Mouse (Mus musculus) forebrain, embryonic 12.5 days (tissue): ENCODE measurements around the gene Sfmbt2. TPM values are rescaled to one million over a fixed set of nuclear protein-coding genes. Genes with fewer than 3 reads are reported as not detected.

ENCODE experiments used
- ATAC-seq: fragments of 200-750 bp; cut with Nextera tagmentation; 2 replicates; pipeline ENCODE4 v1.8.0; 2017; ENCODE audit warnings: moderate TSS enrichment; ENCODE audit not compliant: low FRiP score
- H3K27ac ChIP-seq: fragments of 300-500 bp; sonication (generic); 2 replicates; pipeline ENCODE4 v1.5.1; 2016; ENCODE audit warnings: mild to moderate bottlenecking
- H3K27me3 ChIP-seq: fragments of 300-500 bp; sonication (generic); 2 replicates; pipeline ENCODE4 v1.6.1; 2016; ENCODE audit warnings: mild to moderate bottlenecking
- H3K36me3 ChIP-seq: fragments of 300-500 bp; sonication (generic); replicated peaks from 2 replicates; pipeline ENCODE4 v1.6.1; 2016; ENCODE audit warnings: mild to moderate bottlenecking
- H3K4me1 ChIP-seq: fragments of 300-500 bp; sonication (generic); 2 replicates; pipeline ENCODE4 v1.6.1; 2016
- H3K4me2 ChIP-seq: fragments of 300-500 bp; sonication (generic); 2 replicates; pipeline ENCODE4 v1.6.1; 2016; ENCODE audit warnings: mild to moderate bottlenecking, moderate library complexity
- H3K4me3 ChIP-seq: fragments of 300-500 bp; sonication (generic); replicated peaks from 2 replicates; pipeline ENCODE4 v1.5.1; 2016; ENCODE audit warnings: mild to moderate bottlenecking
- H3K9ac ChIP-seq: fragments of 300-500 bp; sonication (generic); 2 replicates; pipeline ENCODE4 v1.6.1; 2016; ENCODE audit warnings: mild to moderate bottlenecking
- H3K9me3 ChIP-seq: fragments of 300-500 bp; sonication (generic); 2 replicates; pipeline ENCODE4 v1.6.1; 2016
- WGBS: fragments of 180-500 bp; shearing (Covaris S2); methylation state at CpG from one replicate; pipeline ENCODE4 v1.1.7; 2016; 5-methylcytosine and 5-hydroxymethylcytosine counted together
- polyA plus RNA-seq: library from polyadenylated mRNA; unstranded; fragments of >200 nt; fragmentation: Nextera tagmentation; extraction: Ambion mirVana; gene quantifications from 2 replicates; pipeline ENCODE4 v1.2.1, GENCODE M21; 2016

Gene Sfmbt2
- polyA plus RNA-seq, 1 experiment from 2014 or later: 2.3 TPM

- Histone ChIP-seq H3K27ac (no peak overlapping the region), H3K36me3 (no peaks in the 10 kb centered on the region), H3K9me3 (no peaks in the 10 kb centered on the region), H3K9ac (no peak overlapping the region), H3K4me3 (no peak overlapping the region), H3K4me1 (0 out of 2 replicates have a peak, but pooled peaks cover 2% of the 10 kb centered on the region), H3K4me2 (no peak overlapping the region), H3K27me3 (no peaks in the 10 kb centered on the region)
- ATAC-seq: no peak
- 90% methylated on average over 1 of the region's 1 CpGs for WGBS
Measured at GRCm38 (mm10) chr2:10351125-10351524, 19.2 kb upstream of the Sfmbt2 start.

GRCm38 (mm10) chr2:10352887-10353286 is 17.4 kb upstream of the Sfmbt2 start:
- H3K4me3 ChIP-seq: no peak overlapping the region
- no peak overlapping the region for H3K9ac ChIP-seq
- H3K36me3 ChIP-seq: no peaks in the 10 kb centered on the region
- H3K4me2 ChIP-seq: no peak overlapping the region
- no peak for ATAC-seq
- H3K27ac ChIP-seq: no peak overlapping the region
- H3K27me3 ChIP-seq: no peaks in the 10 kb centered on the region
- 81% methylated on average over 3 of the region's 3 CpGs for WGBS
- H3K4me1 ChIP-seq: 0 out of 2 replicates have a peak, but pooled peaks cover 2% of the 10 kb centered on the region
- no peaks in the 10 kb centered on the region for H3K9me3 ChIP-seq

- WGBS: 58% methylated on average over 4 of the region's 4 CpGs
- no peaks in the 10 kb centered on the region for H3K27me3 ChIP-seq
- H3K27ac ChIP-seq: no peak overlapping the region
- H3K4me2 ChIP-seq: no peak overlapping the region
- no peak overlapping the region for H3K4me3 ChIP-seq
- H3K9ac ChIP-seq: no peak overlapping the region
- no peaks in the 10 kb centered on the region for H3K36me3 ChIP-seq
- H3K4me1 ChIP-seq: 0 out of 2 replicates have a peak, but pooled peaks cover 2% of the 10 kb centered on the region
- H3K9me3 ChIP-seq: no peaks in the 10 kb centered on the region
- no peak for ATAC-seq
Measured at GRCm38 (mm10) chr2:10353889-10354288, 16.4 kb upstream of the Sfmbt2 start.

DNA sequence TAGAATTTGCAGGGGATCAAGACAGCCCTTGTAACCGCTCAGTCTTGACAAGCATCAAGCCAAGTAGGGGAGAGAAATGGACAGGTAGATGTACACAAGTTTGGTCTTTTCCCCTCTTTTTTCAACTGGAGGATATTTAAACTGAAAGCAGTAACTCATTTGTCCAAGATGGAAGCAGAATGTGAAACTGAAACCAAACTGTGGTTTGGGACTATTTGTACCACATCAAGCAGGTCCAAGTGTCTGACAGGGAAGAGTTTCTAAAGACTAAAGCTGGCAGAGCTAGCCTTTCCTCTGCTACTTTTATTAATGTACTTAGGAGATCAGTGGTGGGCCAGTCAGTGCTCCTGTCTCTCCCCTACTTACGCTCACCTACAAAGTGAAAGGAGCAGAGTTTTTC is 10.4 kb upstream of the Sfmbt2 start:
- Histone ChIP-seq H3K9ac (no peak overlapping the region), H3K4me1 (no peaks in the 10 kb centered on the region), H3K4me3 (no peak overlapping the region), H3K27me3 (peaks cover 4% of the 10 kb centered on the region; the same call in 1 of the 2 replicates), H3K36me3 (no peaks in the 10 kb centered on the region), H3K4me2 (no peak overlapping the region), H3K27ac (no peak overlapping the region), H3K9me3 (no peaks in the 10 kb centered on the region)
- WGBS: 86% methylated on average over 2 of the region's 2 CpGs
- ATAC-seq: no peak

DNA sequence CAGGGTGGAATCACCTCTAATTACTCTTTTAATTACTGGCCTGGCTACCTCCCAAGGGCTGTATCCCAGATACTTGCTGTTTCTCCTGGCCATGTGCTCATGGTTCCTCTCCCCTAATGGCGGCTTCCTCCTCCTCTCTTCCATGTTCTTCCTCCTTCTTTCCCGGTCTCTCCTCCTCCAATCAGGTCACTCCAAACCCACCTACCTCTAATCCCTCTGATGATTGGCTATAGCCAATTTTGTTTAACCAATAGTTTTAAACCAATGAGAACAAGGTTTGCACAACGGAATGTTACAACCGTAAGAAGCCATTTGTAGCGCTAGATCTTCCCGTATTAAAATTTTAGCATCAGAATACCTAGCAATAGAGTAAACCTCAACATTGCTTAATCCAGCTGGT is 5.2 kb upstream of the Sfmbt2 start:
- no peak for ATAC-seq
- H3K4me3 ChIP-seq: no peak overlapping the region
- no peak overlapping the region for H3K27ac ChIP-seq
- H3K9me3 ChIP-seq: no peaks in the 10 kb centered on the region
- WGBS: 94% methylated on average over 6 of the region's 6 CpGs
- no peak overlapping the region for H3K4me2 ChIP-seq
- no peaks in the 10 kb centered on the region for H3K36me3 ChIP-seq
- H3K9ac ChIP-seq: no peak overlapping the region
- peaks cover 39% of the 10 kb centered on the region for H3K27me3 ChIP-seq
- no peaks in the 10 kb centered on the region for H3K4me1 ChIP-seq

DNA sequence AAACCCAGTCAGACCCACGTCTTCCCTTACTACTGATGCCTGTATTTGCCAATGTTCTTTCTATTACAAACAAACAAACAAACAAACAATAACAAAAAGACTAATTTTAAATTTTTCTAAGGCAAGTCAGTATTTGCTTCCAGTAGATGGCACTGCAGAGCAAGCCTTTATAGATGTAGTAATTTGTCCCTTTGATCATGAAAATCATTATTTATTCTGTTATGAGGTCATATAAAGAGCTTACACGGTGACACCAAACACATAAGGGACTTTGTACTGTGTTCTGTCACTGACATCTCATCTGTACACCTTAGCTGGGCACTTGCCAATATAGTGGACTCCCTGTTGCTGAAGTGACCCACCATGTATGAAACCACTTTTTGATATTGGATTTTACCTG is 4.0 kb upstream of the Sfmbt2 start:
- Histone ChIP-seq H3K4me3 (no peak overlapping the region), H3K36me3 (no peaks in the 10 kb centered on the region), H3K4me2 (no peak overlapping the region), H3K9ac (no peak overlapping the region), H3K27ac (no peak overlapping the region), H3K27me3 (peaks cover 48% of the 10 kb centered on the region), H3K4me1 (no peaks in the 10 kb centered on the region), H3K9me3 (no peaks in the 10 kb centered on the region)
- no peak for ATAC-seq
- WGBS: 33% methylated on average over 2 of the region's 2 CpGs

DNA sequence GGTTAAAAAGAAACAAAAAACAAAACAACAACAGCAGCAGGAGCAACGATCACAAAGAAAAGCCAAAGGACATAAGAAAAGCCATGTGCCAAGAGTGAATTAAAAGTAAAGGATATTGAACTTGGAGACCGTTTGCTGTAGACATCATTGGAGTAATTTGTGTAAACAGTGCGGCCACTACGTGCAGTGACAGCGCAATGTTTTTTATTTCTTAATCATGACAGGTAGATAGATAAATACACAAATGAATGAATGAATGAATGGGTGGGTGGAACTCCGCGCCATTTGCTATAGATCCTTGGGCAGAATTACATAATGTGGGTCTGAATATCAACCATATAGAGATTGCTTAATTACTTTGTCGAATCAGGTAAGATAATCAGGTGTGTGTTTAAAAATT is 634 bp upstream of the Sfmbt2 start:
- H3K27me3 ChIP-seq: peaks cover 72% of the 10 kb centered on the region
- WGBS: 3% methylated on average over 8 of the region's 8 CpGs
- no peak overlapping the region for H3K9ac ChIP-seq
- ATAC-seq: no peak
- H3K4me2 ChIP-seq: no peak overlapping the region
- peaks cover 16% of the 10 kb centered on the region for H3K4me1 ChIP-seq
- H3K9me3 ChIP-seq: no peaks in the 10 kb centered on the region
- H3K27ac ChIP-seq: no peak overlapping the region
- H3K36me3 ChIP-seq: no peaks in the 10 kb centered on the region
- H3K4me3 ChIP-seq: no peak overlapping the region

- Histone ChIP-seq H3K36me3 (no peaks in the 10 kb centered on the region), H3K4me1 (peaks cover 23% of the 10 kb centered on the region), H3K27ac (no peak overlapping the region), H3K27me3 (peaks cover 80% of the 10 kb centered on the region), H3K4me2 (no peak overlapping the region), H3K9me3 (no peaks in the 10 kb centered on the region), H3K4me3 (no peak overlapping the region), H3K9ac (no peak overlapping the region)
- ATAC-seq: no peak
- WGBS: under 1% methylated on average over 26 of the region's 26 CpGs
Measured at GRCm38 (mm10) chr2:10370687-10371458, 563 bp downstream of the Sfmbt2 start.

DNA sequence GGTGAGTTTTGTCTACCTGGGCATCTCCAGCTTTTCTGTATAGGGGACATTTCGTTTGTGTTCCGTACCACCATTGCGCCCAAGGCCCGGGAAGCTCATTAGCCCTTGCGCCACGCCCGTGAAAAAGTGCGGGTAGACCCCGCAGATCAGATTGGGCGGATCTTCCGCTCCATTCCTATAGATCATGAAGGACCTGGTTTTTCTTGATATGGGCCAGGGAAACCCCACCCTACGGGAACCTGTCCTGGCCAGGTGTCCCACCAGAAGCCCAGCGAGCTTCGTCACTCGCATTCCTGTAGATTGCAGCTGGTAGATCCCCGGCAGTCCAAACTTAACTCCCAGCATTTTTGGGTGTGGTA is 1.1 kb downstream of the Sfmbt2 start:
- Histone ChIP-seq H3K36me3 (no peaks in the 10 kb centered on the region), H3K4me3 (no peak overlapping the region), H3K4me2 (no peak overlapping the region), H3K27ac (no peak overlapping the region), H3K9ac (no peak overlapping the region), H3K9me3 (no peaks in the 10 kb centered on the region), H3K27me3 (peaks cover 84% of the 10 kb centered on the region), H3K4me1 (peaks cover 23% of the 10 kb centered on the region)
- WGBS: 1% methylated on average over 16 of the region's 16 CpGs
- no peak for ATAC-seq

DNA sequence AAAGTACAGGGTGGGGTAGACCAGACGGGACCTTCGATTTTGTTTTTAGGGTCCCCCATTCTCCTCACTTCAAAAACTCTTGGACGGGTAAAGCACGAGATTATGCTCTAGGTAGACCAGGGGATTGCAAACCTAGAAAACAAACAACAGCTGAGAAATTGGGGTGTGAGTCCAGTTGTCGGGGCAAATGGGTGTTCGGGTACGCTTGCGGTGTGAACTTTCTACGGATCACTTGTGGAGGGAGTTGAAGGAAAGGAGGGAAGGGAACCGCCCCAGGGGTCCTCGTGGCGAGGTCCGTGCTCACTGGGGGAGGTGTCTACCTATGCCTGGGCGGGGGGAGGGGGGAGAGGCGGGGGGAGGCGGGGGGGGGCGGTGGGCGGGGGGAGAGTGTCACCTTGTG is 1.6 kb downstream of the Sfmbt2 start:
- no peak overlapping the region for H3K27ac ChIP-seq
- peak overlapping the region; percentile 57 for H3K4me3 ChIP-seq
- peaks cover 79% of the 10 kb centered on the region for H3K27me3 ChIP-seq
- peak; percentile 9 for ATAC-seq
- no peaks in the 10 kb centered on the region for H3K9me3 ChIP-seq
- no peaks in the 10 kb centered on the region for H3K36me3 ChIP-seq
- no peak overlapping the region; the same call in 1 of the 2 replicates for H3K9ac ChIP-seq
- H3K4me1 ChIP-seq: peaks cover 23% of the 10 kb centered on the region
- peak overlapping the region; percentile 93 for H3K4me2 ChIP-seq
- under 1% methylated on average over 9 of the region's 18 CpGs for WGBS

DNA sequence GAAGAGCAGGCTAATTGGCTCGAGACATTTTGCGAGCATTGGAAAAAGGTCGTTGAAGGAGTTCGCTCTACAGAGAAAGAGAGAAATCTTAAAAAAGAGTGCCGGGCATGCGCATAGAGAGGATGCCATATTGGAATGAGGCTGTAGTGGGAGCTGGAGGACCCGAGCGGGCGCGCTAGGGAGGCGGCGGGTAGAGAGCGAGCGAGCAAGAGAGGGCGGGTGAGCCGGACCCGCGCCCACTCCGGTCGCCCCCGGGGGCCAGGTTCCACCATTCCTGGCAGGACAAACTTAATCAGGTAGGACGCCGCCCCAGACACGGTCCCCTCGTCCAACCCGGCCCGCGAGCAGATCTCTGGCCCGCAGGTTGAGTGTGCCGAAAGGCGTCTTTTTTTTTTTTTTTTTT is 2.0 kb downstream of the Sfmbt2 start:
- Histone ChIP-seq H3K9me3 (no peaks in the 10 kb centered on the region), H3K4me1 (peaks cover 23% of the 10 kb centered on the region), H3K27ac (no peak overlapping the region), H3K9ac (no peak overlapping the region; the same call in 1 of the 2 replicates), H3K4me3 (peak overlapping the region; percentile 57), H3K27me3 (peaks cover 75% of the 10 kb centered on the region), H3K4me2 (peak overlapping the region; percentile 93), H3K36me3 (no peaks in the 10 kb centered on the region)
- ATAC-seq: peak; percentile 86
- WGBS: under 1% methylated on average over 31 of the region's 31 CpGs

GRCm38 (mm10) chr2:10372776-10373507 is 2.6 kb downstream of the Sfmbt2 start:
- peak overlapping the region; percentile 93 for H3K4me2 ChIP-seq
- no peaks in the 10 kb centered on the region for H3K36me3 ChIP-seq
- peak overlapping the region; percentile 57 for H3K4me3 ChIP-seq
- H3K27me3 ChIP-seq: peaks cover 75% of the 10 kb centered on the region
- H3K9ac ChIP-seq: peak overlapping the region; percentile 60
- under 1% methylated on average over 34 of the region's 35 CpGs for WGBS
- ATAC-seq: no peak; the same call in 1 of the 2 replicates
- no peak overlapping the region for H3K27ac ChIP-seq
- H3K4me1 ChIP-seq: peaks cover 23% of the 10 kb centered on the region
- H3K9me3 ChIP-seq: no peaks in the 10 kb centered on the region
